Mouse (Mus musculus): ENCODE measurements around the gene Ubap2l.
A peak's percentile ranks its signal among the peaks of the same experiment; 100 is the strongest.

The Ubap2l gene

GRCm38 (mm10) chr3:90067851-90068250 lies 15.4 kb upstream of the Ubap2l start:
- DNase-seq (ENCODE audit: low spot score in 2 of 2), result no peak

GRCm38 (mm10) chr3:90065553-90065952 lies 13.1 kb upstream of the Ubap2l start:
- DNase-seq (ENCODE audit: low spot score in 2 of 2), result no peak

GRCm38 (mm10) chr3:90064383-90064782 lies 12.0 kb upstream of the Ubap2l start:
- DNase-seq (ENCODE audit: low spot score in 2 of 2), result no peak

GRCm38 (mm10) chr3:90062539-90062938 lies 10.1 kb upstream of the Ubap2l start:
- no peak for DNase-seq (ENCODE audit: low spot score in 2 of 2)

- DNase-seq (ENCODE audit: low spot score in 2 of 2), result no peak
Observed at GRCm38 (mm10) chr3:90061549-90061948, 9.1 kb upstream of the Ubap2l start.

- peak; percentile 16 to 17 for DNase-seq (ENCODE audit: low spot score in 2 of 2)
Observed at GRCm38 (mm10) chr3:90051441-90052350, 732 bp downstream of the Ubap2l start, which contains the start of gene 4933434E20Rik. Gene 4933434E20Rik (plus strand): TSS chr3:90051636.

- DNase-seq (ENCODE audit: low spot score in 2 of 2), result no peak
Observed at GRCm38 (mm10) chr3:90049691-90050090, 2.7 kb downstream of the Ubap2l start.

- DNase-seq (ENCODE audit: low spot score in 2 of 2), result no peak
Observed at GRCm38 (mm10) chr3:90036263-90036662, 16.2 kb downstream of the Ubap2l start.

GRCm38 (mm10) chr3:90034653-90035052 lies 17.8 kb downstream of the Ubap2l start:
- DNase-seq (ENCODE audit: low spot score in 2 of 2), result no peak

GRCm38 (mm10) chr3:90016626-90017025 lies 35.8 kb downstream of the Ubap2l start:
- DNase-seq (ENCODE audit: low spot score in 2 of 2), result no peak

GRCm38 (mm10) chr3:90010291-90010690 lies 42.1 kb downstream of the Ubap2l start:
- DNase-seq (ENCODE audit: low spot score in 2 of 2), result no peak

- DNase-seq (ENCODE audit: low spot score in 2 of 2), result no peak
Observed at GRCm38 (mm10) chr3:90004091-90004796, 48.2 kb downstream of the Ubap2l start.

- no peak for DNase-seq (ENCODE audit: low spot score in 2 of 2)
Observed at GRCm38 (mm10) chr3:89999830-90000229, 52.6 kb downstream of the Ubap2l start.

GRCm38 (mm10) chr3:89999090-89999489 lies 53.3 kb downstream of the Ubap2l start:
- DNase-seq (ENCODE audit: low spot score in 2 of 2), result no peak

GRCm38 (mm10) chr3:89998612-89999054 lies 53.8 kb downstream of the Ubap2l start, which contains the start of gene Hax1:
Gene Hax1 (minus strand): TSS chr3:89998780.
- peak; percentile 93 to 95 for DNase-seq (ENCODE audit: low spot score in 2 of 2)

GRCm38 (mm10) chr3:89997791-89998495 lies 54.5 kb downstream of the Ubap2l start:
- DNase-seq (ENCODE audit: low spot score in 2 of 2), result peak; percentile 6 to 14

GRCm38 (mm10) chr3:89994807-89995515 lies 57.5 kb downstream of the Ubap2l start:
- no peak for DNase-seq (ENCODE audit: low spot score in 2 of 2)

- no peak for DNase-seq (ENCODE audit: low spot score in 2 of 2)
Observed at GRCm38 (mm10) chr3:89987822-89988221, 64.6 kb downstream of the Ubap2l start.

GRCm38 (mm10) chr3:89987211-89987610 lies 65.2 kb downstream of the Ubap2l start:
- DNase-seq (ENCODE audit: low spot score in 2 of 2), result no peak

- DNase-seq (ENCODE audit: low spot score in 2 of 2), result no peak
Observed at GRCm38 (mm10) chr3:89982426-89982825, 70.0 kb downstream of the Ubap2l start.

- DNase-seq (ENCODE audit: low spot score in 2 of 2), result no peak
Observed at GRCm38 (mm10) chr3:89976859-89977258, 75.6 kb downstream of the Ubap2l start.
